Mouse (Mus musculus): ENCODE measurements around the gene Cldn4.

- TF ChIP-seq CTCF (IDR thresholded peaks at IDR 0.05; ENCODE audit: low read depth), result no peak
- no peak for TF ChIP-seq EP300 (optimal IDR thresholded peaks at IDR 0.05)
Observed at GRCm38 (mm10) chr5:134895291-134895690, 51.4 kb downstream of the Cldn4 start.

Measured in stomach, postnatal 0 days (tissue).